Mouse (Mus musculus): ENCODE data around the gene Uqcrfs1. TPM values are rescaled to one million over a fixed set of nuclear protein-coding genes. Genes with fewer than 3 reads are reported as not detected.
A peak's percentile ranks its signal among the peaks of the same experiment; 100 is the strongest.

Uqcrfs1 gene
- polyA plus RNA-seq, 1 experiment = 93.1 TPM

- no peak overlapping the region for H3K4me3 ChIP-seq (replicated peaks; ENCODE audit: extremely low read depth, low read depth, low read length)
- WGBS = 74% methylated on average over 5 of the region's 5 CpGs
- DNase-seq = no peak
- H3K4me1 ChIP-seq (ENCODE audit: control insufficient read depth, insufficient read depth, low read length) = no peaks in the 10 kb centered on the region
- TF ChIP-seq POLR2A (IDR thresholded peaks at IDR 0.05; ENCODE audit: borderline replicate concordance, extremely low read depth, low read depth, low read length) (no peak), CTCF (IDR thresholded peaks at IDR 0.05; ENCODE audit: insufficient read depth, low read length) (no peak)
These were observed 14.9 kb upstream of the Uqcrfs1 start for GRCm38 (mm10) chr13:30560052-30560451.

GRCm38 (mm10) chr13:30557751-30558150 lies 12.6 kb upstream of the Uqcrfs1 start:
- 78% methylated on average over 2 of the region's 2 CpGs for WGBS
- TF ChIP-seq CTCF (IDR thresholded peaks at IDR 0.05; ENCODE audit: insufficient read depth, low read length) = no peak
- TF ChIP-seq POLR2A (IDR thresholded peaks at IDR 0.05; ENCODE audit: borderline replicate concordance, extremely low read depth, low read depth, low read length) = no peak
- no peak overlapping the region for H3K4me3 ChIP-seq (replicated peaks; ENCODE audit: extremely low read depth, low read depth, low read length)
- H3K4me1 ChIP-seq (ENCODE audit: control insufficient read depth, insufficient read depth, low read length) = no peaks in the 10 kb centered on the region
- no peak for DNase-seq

DNA sequence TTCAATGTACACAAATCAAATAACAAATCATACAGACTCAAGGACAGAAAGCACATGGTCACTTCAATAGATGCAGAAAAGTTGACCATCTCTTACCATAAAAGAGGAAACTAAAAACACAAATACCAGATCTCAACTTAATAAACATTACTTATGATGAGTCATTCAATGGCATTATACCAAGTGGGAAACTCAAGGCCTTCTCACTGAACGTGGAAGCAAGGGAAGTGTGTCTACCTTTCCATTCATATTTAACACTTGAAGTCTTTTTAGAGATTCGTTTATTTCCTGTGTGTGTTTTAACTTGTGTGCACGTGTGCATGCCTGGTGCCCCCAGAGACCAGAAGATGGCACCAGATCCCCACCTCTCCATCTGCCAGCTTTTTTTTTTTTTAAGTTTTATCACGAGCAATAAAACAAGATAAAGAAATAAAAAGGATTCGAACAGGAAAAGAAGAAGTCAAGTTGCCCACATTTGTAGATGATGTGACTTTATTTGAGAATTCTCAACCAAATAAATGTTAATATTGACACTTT lies 8.0 kb upstream of the Uqcrfs1 start:
- 15% methylated on average over 5 of the region's 5 CpGs for WGBS
- Histone ChIP-seq H3K4me3 (replicated peaks; ENCODE audit: extremely low read depth, low read depth, low read length) (no peak overlapping the region), H3K4me1 (ENCODE audit: control insufficient read depth, insufficient read depth, low read length) (0 out of 2 replicates have a peak, but pooled peaks cover 4% of the 10 kb centered on the region)
- DNase-seq = no peak
- no peak for TF ChIP-seq POLR2A (IDR thresholded peaks at IDR 0.05; ENCODE audit: borderline replicate concordance, extremely low read depth, low read depth, low read length)
- TF ChIP-seq CTCF (IDR thresholded peaks at IDR 0.05; ENCODE audit: insufficient read depth, low read length) = peak; percentile 38

DNA sequence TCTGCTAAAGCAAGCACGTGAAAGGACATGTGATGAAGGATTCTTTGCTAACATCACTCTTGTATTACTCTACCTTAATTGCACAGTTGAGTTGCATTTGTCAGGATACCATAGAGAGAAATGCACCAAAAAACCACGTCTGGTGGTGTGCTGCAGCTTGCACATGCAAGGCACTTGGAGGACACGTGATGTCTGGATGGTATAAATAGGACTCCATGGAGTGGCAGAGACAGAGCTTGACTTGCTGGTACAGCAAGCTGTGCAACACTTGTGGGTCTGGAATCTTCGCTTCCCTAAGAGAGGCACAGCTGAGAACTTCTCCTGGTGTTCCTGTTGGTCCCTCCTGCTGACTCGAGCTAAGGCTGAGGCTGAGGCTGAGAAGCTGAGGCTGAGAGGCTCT lies 4.2 kb upstream of the Uqcrfs1 start:
- TF ChIP-seq POLR2A (IDR thresholded peaks at IDR 0.05; ENCODE audit: borderline replicate concordance, extremely low read depth, low read depth, low read length) (no peak), CTCF (IDR thresholded peaks at IDR 0.05; ENCODE audit: insufficient read depth, low read length) (no peak)
- DNase-seq = no peak
- H3K4me3 ChIP-seq (replicated peaks; ENCODE audit: extremely low read depth, low read depth, low read length) = no peak overlapping the region
- WGBS = 61% methylated on average over 5 of the region's 5 CpGs
- H3K4me1 ChIP-seq (ENCODE audit: control insufficient read depth, insufficient read depth, low read length) = peaks cover 7% of the 10 kb centered on the region

DNA sequence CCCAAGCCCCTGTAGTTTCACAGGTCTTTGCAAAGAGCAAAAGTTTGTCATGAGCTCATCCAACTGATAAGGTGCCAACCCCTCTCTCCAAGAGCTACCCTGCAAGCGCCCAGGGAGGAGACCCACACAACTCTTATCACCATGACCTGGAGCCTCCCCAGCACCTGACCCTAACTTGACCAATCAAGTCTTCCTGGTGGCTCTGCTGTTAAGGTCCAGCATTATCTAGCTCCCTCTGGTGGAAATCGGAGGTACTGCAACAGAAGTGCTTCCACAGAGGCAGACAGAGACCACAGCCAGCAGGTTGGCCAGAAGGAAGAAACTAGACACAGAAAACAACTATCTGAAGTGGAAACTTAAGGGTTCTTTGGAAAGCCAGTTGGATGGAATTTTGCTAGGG lies 3.7 kb upstream of the Uqcrfs1 start:
- DNase-seq = peak; percentile 80
- TF ChIP-seq POLR2A (IDR thresholded peaks at IDR 0.05; ENCODE audit: borderline replicate concordance, extremely low read depth, low read depth, low read length) (no peak), CTCF (IDR thresholded peaks at IDR 0.05; ENCODE audit: insufficient read depth, low read length) (peak; percentile 83)
- WGBS = 12% methylated on average over 2 of the region's 2 CpGs
- Histone ChIP-seq H3K4me1 (ENCODE audit: control insufficient read depth, insufficient read depth, low read length) (peaks cover 12% of the 10 kb centered on the region), H3K4me3 (replicated peaks; ENCODE audit: extremely low read depth, low read depth, low read length) (no peak overlapping the region)

DNA sequence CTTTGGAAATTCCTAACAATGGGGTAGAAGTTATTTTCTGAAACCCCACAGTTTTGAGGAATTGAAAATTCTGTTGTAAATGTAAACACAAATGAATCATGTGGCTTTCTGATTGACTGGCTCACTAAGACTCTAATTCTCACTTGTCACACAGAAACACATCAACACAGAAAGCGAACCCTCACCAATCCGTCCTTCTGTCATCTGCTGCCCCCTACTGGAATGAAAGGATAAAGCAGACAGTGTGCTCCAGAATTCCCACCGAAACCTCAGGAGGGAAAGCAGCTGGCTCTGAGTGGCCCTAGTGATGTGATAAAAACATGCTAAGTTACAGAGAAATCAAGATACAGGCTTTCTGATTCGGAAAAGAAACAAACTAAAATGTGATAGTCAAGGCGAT lies 14.4 kb downstream of the Uqcrfs1 start:
- no peak for DNase-seq
- Histone ChIP-seq H3K4me3 (replicated peaks; ENCODE audit: extremely low read depth, low read depth, low read length) (no peak overlapping the region), H3K4me1 (ENCODE audit: control insufficient read depth, insufficient read depth, low read length) (no peaks in the 10 kb centered on the region)
- 14% methylated on average over 5 of the region's 5 CpGs for WGBS
- TF ChIP-seq CTCF (IDR thresholded peaks at IDR 0.05; ENCODE audit: insufficient read depth, low read length) = peak; percentile 62
- TF ChIP-seq POLR2A (IDR thresholded peaks at IDR 0.05; ENCODE audit: borderline replicate concordance, extremely low read depth, low read depth, low read length) = no peak

- Histone ChIP-seq H3K4me1 (ENCODE audit: control insufficient read depth, insufficient read depth, low read length) (no peaks in the 10 kb centered on the region), H3K4me3 (replicated peaks; ENCODE audit: extremely low read depth, low read depth, low read length) (no peak overlapping the region)
- no peak for DNase-seq
- WGBS = 70% methylated on average over 8 of the region's 8 CpGs
- TF ChIP-seq POLR2A (IDR thresholded peaks at IDR 0.05; ENCODE audit: borderline replicate concordance, extremely low read depth, low read depth, low read length) (no peak), CTCF (IDR thresholded peaks at IDR 0.05; ENCODE audit: insufficient read depth, low read length) (no peak)
These were observed 20.2 kb downstream of the Uqcrfs1 start for GRCm38 (mm10) chr13:30524961-30525360.

- DNase-seq = no peak
- H3K4me3 ChIP-seq (replicated peaks; ENCODE audit: extremely low read depth, low read depth, low read length) = no peak overlapping the region
- no peak for TF ChIP-seq CTCF (IDR thresholded peaks at IDR 0.05; ENCODE audit: insufficient read depth, low read length)
- TF ChIP-seq POLR2A (IDR thresholded peaks at IDR 0.05; ENCODE audit: borderline replicate concordance, extremely low read depth, low read depth, low read length) = no peak
- WGBS = 66% methylated on average over 9 of the region's 9 CpGs
- H3K4me1 ChIP-seq (ENCODE audit: control insufficient read depth, insufficient read depth, low read length) = no peaks in the 10 kb centered on the region
These were observed 21.2 kb downstream of the Uqcrfs1 start for GRCm38 (mm10) chr13:30523971-30524370.

GRCm38 (mm10) chr13:30523246-30523891 lies 21.8 kb downstream of the Uqcrfs1 start:
- no peaks in the 10 kb centered on the region for H3K4me1 ChIP-seq (ENCODE audit: control insufficient read depth, insufficient read depth, low read length)
- TF ChIP-seq POLR2A (IDR thresholded peaks at IDR 0.05; ENCODE audit: borderline replicate concordance, extremely low read depth, low read depth, low read length) (no peak), CTCF (IDR thresholded peaks at IDR 0.05; ENCODE audit: insufficient read depth, low read length) (no peak)
- no peak overlapping the region for H3K4me3 ChIP-seq (replicated peaks; ENCODE audit: extremely low read depth, low read depth, low read length)
- DNase-seq = no peak
- 80% methylated on average over 5 of the region's 5 CpGs for WGBS

DNA sequence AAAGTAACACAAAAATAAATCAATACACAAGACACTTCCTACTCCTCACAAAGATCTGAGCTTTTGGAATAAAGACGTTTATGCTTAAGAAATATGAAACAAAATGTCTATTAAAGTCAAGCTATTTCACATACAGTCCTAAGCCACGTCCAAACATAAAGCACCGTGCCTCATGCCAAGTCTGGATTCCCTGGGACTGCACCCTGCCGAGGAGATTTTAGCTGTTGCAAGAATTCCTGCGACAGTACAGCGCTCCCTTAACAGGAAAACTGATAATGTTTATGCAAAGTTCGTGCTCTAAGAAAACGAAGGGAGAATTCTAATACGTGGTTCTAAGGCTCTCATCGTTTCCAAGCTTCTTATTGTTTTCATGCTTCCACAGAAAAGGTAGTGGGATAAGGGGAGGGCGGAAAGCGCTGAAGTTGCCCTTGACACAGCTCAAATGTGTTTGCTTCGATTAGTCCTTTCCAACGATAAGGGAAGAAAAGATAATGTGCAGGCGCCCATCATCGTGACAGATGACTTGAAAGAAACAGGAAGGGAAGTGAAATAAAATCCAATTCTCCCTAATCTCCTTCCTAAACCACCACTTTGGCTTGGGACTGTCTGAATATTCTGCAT lies 23.8 kb downstream of the Uqcrfs1 start:
- Histone ChIP-seq H3K4me3 (replicated peaks; ENCODE audit: extremely low read depth, low read depth, low read length) (no peak overlapping the region), H3K4me1 (ENCODE audit: control insufficient read depth, insufficient read depth, low read length) (no peaks in the 10 kb centered on the region)
- DNase-seq = no peak
- 48% methylated on average over 16 of the region's 16 CpGs for WGBS
- TF ChIP-seq CTCF (IDR thresholded peaks at IDR 0.05; ENCODE audit: insufficient read depth, low read length) (no peak), POLR2A (IDR thresholded peaks at IDR 0.05; ENCODE audit: borderline replicate concordance, extremely low read depth, low read depth, low read length) (no peak)
